Mouse (Mus musculus) heart, embryonic 14.5 days (tissue): ENCODE measurements around the gene Susd2. TPM values are rescaled to one million over a fixed set of nuclear protein-coding genes. Genes with fewer than 3 reads are reported as not detected.

Experiments used
- ATAC-seq: fragments of 200-750 bp; cut with Nextera tagmentation; 2 replicates; pipeline ENCODE4 v1.8.0; 2017; ENCODE audit warnings: low read depth, moderate TSS enrichment; ENCODE audit not compliant: insufficient number of reproducible peaks, insufficient read depth, low FRiP score
- H3K27ac ChIP-seq, 2 experiments: fragments of 200-500 bp in 1 of 2; fragments of 300-500 bp in 1 of 2; sonication (generic) in 1 of 2; replicated peaks in 1 of 2; 2 replicates each; pipeline ENCODE4 v1.5.1; 2012 to 2014; ENCODE audit warnings: low read depth in 2 of 2, low read length in 2 of 2, control low read depth in 1 of 2, mild to moderate bottlenecking in 1 of 2, mixed read lengths in 1 of 2; ENCODE audit not compliant: control insufficient read depth in 1 of 2, insufficient read depth in 1 of 2
- H3K27me3 ChIP-seq: fragments of 300-500 bp; sonication (generic); 2 replicates; pipeline ENCODE4 v1.6.1; 2014; ENCODE audit warnings: mild to moderate bottlenecking, low read length, control low read depth; ENCODE audit not compliant: control insufficient read depth, insufficient read depth
- H3K36me3 ChIP-seq: fragments of 300-500 bp; sonication (generic); 2 replicates; pipeline ENCODE4 v1.6.1; 2014; ENCODE audit warnings: mild to moderate bottlenecking, control low read depth, low read length, mixed read lengths; ENCODE audit not compliant: control insufficient read depth, insufficient read depth
- H3K4me1 ChIP-seq, 2 experiments: fragments of 200-500 bp in 1 of 2; fragments of 300-500 bp in 1 of 2; sonication (generic) in 1 of 2; 2 replicates each; pipeline ENCODE4 v1.6.1; 2012 to 2014; ENCODE audit warnings: low read length in 2 of 2, control low read depth in 1 of 2, mixed read lengths in 1 of 2; ENCODE audit not compliant: control insufficient read depth in 2 of 2, insufficient read depth in 2 of 2
- H3K4me2 ChIP-seq: fragments of 300-500 bp; sonication (generic); 2 replicates; pipeline ENCODE4 v1.6.1; 2014; ENCODE audit warnings: mild to moderate bottlenecking, low read length
- H3K4me3 ChIP-seq, 2 experiments: fragments of 200-500 bp in 1 of 2; fragments of 300-500 bp in 1 of 2; sonication (generic) in 1 of 2; 2 replicates each; pipeline ENCODE4 v1.5.1; 2012 to 2014; ENCODE audit warnings: low read length in 2 of 2, mild to moderate bottlenecking in 2 of 2, control low read depth in 1 of 2, low read depth in 1 of 2, moderate library complexity in 1 of 2; ENCODE audit not compliant: control insufficient read depth in 1 of 2, insufficient read depth in 1 of 2
- H3K9ac ChIP-seq: fragments of 300-500 bp; sonication (generic); 2 replicates; pipeline ENCODE4 v1.6.1; 2014; ENCODE audit warnings: mild to moderate bottlenecking, low read length
- H3K9me3 ChIP-seq: fragments of 300-500 bp; sonication (generic); 2 replicates; pipeline ENCODE4 v1.6.1; 2016; ENCODE audit warnings: low read length, control low read depth; ENCODE audit not compliant: control insufficient read depth
- WGBS: fragments of 180-500 bp; shearing (Covaris S2); extraction: QIAGEN DNeasy Blood & Tissue Kit; methylation state at CpG from one replicate; pipeline ENCODE4 v1.1.7; 2014; 5-methylcytosine and 5-hydroxymethylcytosine counted together
- polyA plus RNA-seq: library from polyadenylated mRNA; unstranded; fragments of >200 nt; fragmentation: Nextera tagmentation; extraction: Ambion mirVana; gene quantifications from 2 replicates; pipeline ENCODE4 v1.2.1, GENCODE M21; 2014

Gene Susd2
- polyA plus RNA-seq, 1 experiment from 2014 or later: 13.3 TPM

DNA sequence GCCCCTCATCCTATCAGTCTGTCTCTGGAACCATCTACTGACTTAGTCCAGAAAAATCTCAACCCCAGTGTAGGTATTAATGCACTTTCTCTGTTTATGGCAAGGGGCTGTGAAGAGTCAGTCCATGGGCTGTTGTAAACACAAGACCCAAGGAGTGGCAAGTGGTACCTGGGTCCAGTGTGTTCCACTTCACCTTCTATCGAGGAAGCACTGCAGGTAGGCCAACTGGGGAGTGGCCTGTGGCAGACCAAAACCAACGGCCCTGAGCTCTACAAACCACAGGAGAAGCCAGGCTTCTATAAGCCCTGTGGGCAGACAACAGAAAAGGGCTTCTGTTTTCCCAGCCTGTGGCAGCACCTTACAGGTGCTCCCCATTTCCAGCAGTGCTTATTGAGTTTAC lies 33.8 kb upstream of the Susd2 start:
- peaks cover 7 to 17% of the 10 kb centered on the region in 2 experiments for H3K4me1 ChIP-seq
- H3K9me3 ChIP-seq: no peaks in the 10 kb centered on the region
- WGBS: 87% methylated on average over 2 of the region's 2 CpGs
- H3K9ac ChIP-seq: no peak overlapping the region
- H3K4me2 ChIP-seq: no peak overlapping the region
- no peak overlapping the region for H3K27ac ChIP-seq
- no peaks in the 10 kb centered on the region for H3K27me3 ChIP-seq
- no peak overlapping the region for H3K4me3 ChIP-seq
- peaks cover 18% of the 10 kb centered on the region for H3K36me3 ChIP-seq
- ATAC-seq: no peak

DNA sequence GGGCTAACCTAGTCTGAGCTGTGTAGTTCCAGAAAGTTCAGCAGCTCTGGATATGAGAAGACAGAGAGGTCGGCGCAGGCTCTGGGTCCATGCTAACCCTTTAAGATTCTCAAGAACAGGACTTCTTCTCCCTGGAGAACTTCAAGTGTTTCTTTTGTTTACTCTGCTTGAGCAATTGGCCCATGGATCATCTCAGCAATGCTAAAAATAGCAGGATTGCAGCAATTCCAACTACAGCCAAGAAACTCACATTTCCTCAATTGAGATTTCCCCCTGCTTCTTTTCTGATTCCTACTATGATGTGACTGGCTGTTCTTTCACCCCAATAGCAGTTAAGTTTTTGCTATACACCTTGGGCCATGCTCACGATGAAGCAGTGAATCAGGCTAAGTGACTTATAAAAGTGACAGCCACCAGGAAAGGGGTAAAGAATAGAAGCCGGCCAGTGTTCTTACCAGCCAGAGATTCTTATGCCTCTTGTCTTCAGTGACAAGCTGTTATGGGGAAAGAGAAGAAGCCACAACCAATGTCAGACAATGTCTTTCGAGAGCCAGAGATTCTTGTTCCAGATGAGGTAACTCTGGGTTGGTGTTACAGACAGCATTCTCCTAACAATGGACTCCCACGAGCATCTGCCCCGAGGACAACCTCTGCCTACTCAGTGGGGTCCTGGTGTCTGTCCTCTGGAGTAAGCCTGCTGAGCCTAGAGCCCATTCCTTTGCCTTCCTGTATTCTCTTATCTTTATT lies 33.2 kb upstream of the Susd2 start:
- 68% methylated on average over 7 of the region's 7 CpGs for WGBS
- H3K36me3 ChIP-seq: peaks cover 20% of the 10 kb centered on the region
- H3K4me2 ChIP-seq: no peak overlapping the region
- no peak for ATAC-seq
- H3K4me1 ChIP-seq: peaks cover 7 to 17% of the 10 kb centered on the region in 2 experiments
- no peak overlapping the region for H3K4me3 ChIP-seq
- no peaks in the 10 kb centered on the region for H3K27me3 ChIP-seq
- no peak overlapping the region for H3K9ac ChIP-seq
- H3K27ac ChIP-seq: peak overlapping the region; percentile 29 to 70; a peak in 3 of 4 replicates
- no peaks in the 10 kb centered on the region for H3K9me3 ChIP-seq

DNA sequence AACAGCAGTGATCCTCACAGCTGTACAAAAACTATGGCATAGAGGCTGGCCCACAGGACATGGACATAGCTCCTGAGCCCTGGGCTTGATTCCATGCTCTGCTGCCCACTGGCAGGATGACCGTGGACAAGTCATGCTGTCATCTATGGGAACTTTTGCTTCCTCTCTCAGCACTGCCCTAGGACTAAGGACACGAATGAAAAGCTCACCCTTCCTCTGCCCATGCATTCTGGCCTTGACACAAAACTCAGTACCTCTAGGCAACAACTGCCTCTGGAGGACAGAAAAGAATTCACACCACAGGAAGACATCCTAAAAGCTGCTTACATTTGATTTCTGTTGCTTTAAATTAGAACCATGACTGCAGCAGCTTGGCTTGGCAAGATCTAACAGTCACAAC lies 32.5 kb upstream of the Susd2 start:
- Histone ChIP-seq H3K36me3 (peaks cover 16% of the 10 kb centered on the region), H3K9ac (no peak overlapping the region), H3K27ac (peak overlapping the region; percentile 29 to 70; a peak in 3 of 4 replicates), H3K4me1 (peaks cover 7 to 17% of the 10 kb centered on the region in 2 experiments), H3K9me3 (no peaks in the 10 kb centered on the region), H3K27me3 (no peaks in the 10 kb centered on the region), H3K4me3 (no peak overlapping the region), H3K4me2 (no peak overlapping the region)
- 86% methylated on average over 2 of the region's 2 CpGs for WGBS
- ATAC-seq: no peak

DNA sequence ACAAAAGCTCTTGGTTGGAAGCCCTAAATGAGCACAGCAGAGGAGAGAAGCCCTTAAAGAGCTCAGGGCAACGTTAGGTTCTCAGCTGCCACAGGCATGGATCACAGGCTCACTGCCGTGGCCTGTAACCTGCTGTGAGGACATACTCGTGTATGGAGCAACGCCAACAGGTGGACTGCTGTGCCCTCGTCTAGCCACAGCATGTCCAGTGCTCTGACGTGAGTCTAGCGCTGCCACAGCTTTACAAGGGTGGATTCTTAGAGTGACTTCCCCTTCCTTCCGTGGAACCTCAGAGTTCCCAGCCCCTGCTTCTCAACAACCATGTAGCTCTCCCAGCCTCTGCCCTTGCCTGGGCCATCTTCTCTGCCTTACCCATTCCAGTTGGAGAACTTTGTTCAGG lies 31.8 kb upstream of the Susd2 start:
- H3K4me1 ChIP-seq: peaks cover 7 to 17% of the 10 kb centered on the region in 2 experiments
- peaks cover 15% of the 10 kb centered on the region for H3K36me3 ChIP-seq
- H3K9ac ChIP-seq: no peak overlapping the region
- ATAC-seq: no peak
- H3K27ac ChIP-seq: no peak overlapping the region
- H3K4me2 ChIP-seq: no peak overlapping the region
- H3K9me3 ChIP-seq: no peaks in the 10 kb centered on the region
- H3K27me3 ChIP-seq: no peaks in the 10 kb centered on the region
- H3K4me3 ChIP-seq: no peak overlapping the region
- 81% methylated on average over 8 of the region's 8 CpGs for WGBS

DNA sequence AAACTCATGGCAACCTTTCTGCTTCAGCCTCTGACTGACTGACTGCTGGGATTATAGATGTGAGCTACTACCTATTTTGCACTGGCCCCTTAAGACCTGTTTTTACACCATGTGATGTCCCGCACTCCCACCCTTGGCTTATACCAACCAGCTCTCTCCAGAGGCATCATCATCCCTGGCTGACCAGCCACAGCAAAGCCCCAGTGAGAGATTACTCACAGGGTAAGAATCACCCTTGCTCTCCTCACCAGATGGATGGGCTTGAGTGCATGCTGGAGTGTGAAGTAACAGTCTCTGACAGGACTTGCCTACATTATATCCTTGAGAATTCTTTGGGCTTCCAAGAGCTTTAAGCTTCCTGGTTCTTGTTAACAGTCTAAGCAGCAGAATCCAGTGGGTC lies 26.1 kb upstream of the Susd2 start:
- 91% methylated on average over 1 of the region's 1 CpGs for WGBS
- Histone ChIP-seq H3K27ac (no peak overlapping the region), H3K9ac (no peak overlapping the region), H3K27me3 (no peaks in the 10 kb centered on the region), H3K4me1 (peaks cover 7 to 16% of the 10 kb centered on the region in 2 experiments; a peak in 3 of 4 replicates), H3K4me2 (no peak overlapping the region), H3K9me3 (no peaks in the 10 kb centered on the region), H3K4me3 (no peak overlapping the region), H3K36me3 (peaks cover 8% of the 10 kb centered on the region)
- ATAC-seq: no peak

DNA sequence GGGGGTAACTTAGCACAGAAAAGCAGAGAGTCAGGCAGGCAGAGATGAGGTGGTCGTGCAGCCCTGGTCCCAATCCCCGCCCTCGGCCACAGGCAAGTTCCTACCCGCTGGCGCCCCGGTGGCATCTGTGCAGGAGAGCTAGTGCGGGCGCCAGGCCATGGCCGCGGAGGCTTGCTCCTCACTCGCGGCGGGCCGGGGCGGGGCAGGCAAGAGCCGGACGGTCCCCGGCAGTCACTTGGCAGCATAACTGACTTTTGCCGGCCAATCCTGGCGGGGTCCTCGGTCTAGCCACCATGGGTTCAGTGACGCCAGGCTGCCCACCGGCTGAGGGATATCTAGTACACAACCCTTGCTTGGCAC lies 24.1 kb upstream of the Susd2 start:
- Histone ChIP-seq H3K27me3 (no peaks in the 10 kb centered on the region), H3K9me3 (no peaks in the 10 kb centered on the region), H3K4me2 (peak overlapping the region; percentile 75), H3K4me1 (peaks cover 7 to 16% of the 10 kb centered on the region in 2 experiments; a peak in 3 of 4 replicates), H3K36me3 (peaks cover 26% of the 10 kb centered on the region), H3K9ac (peak overlapping the region; percentile 89), H3K27ac (peak overlapping the region; percentile 80 to 82), H3K4me3 (peak overlapping the region; percentile 85 to 94)
- peak; percentile 51 for ATAC-seq
- WGBS: 1% methylated on average over 23 of the region's 23 CpGs

DNA sequence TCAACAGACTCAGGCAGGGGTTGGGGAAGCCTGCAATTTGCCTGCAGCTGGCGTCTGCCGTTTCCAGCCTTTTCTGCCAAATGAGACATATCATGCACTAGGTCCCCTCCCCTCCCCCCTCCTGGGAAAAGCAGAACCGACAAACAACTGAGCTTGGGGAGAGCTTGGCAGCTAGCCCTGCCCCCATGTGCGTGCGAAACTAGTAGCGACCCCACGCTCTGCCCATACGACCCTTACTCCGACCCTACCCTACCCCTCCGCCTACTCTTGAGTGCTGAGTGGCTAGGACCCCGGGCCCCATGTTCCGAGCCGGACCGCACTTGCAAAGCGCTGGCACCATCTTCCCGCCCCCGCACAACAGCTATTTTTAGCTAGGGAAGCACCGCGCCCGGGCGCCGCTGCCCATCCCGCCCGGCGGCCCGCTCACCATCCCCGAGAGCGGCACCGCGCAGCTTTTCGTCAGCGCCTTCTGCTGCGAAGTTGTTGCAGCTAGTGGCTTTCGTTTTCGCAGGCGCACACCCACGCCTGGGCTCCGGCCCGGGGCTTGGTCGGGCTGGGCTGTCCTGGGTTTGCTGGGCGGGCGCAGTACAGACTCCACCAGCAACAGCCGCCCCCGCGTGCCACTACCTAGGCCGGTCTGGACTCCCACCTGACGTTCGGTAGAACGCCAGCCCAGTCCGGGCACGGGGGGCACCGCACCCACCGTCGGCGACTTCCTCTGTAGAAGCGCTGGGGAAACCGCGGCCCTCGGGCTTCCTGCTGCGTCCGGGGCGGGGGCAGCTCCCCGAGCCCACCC lies 23.5 kb upstream of the Susd2 start:
- Histone ChIP-seq H3K36me3 (peaks cover 28% of the 10 kb centered on the region), H3K4me1 (peaks cover 7 to 16% of the 10 kb centered on the region in 2 experiments; a peak in 3 of 4 replicates), H3K4me2 (peak overlapping the region; percentile 75), H3K4me3 (peak overlapping the region; percentile 85 to 94), H3K27ac (peak overlapping the region; percentile 80 to 82), H3K9ac (peak overlapping the region; percentile 89), H3K27me3 (no peaks in the 10 kb centered on the region), H3K9me3 (no peaks in the 10 kb centered on the region)
- ATAC-seq: peak; percentile 72
- under 1% methylated on average over 63 of the region's 63 CpGs for WGBS
